Mouse (Mus musculus) ovary, adult 10 weeks (tissue): Measurements from ENCODE around the gene Ccdc174. TPM values are rescaled to one million over a fixed set of nuclear protein-coding genes. Genes with fewer than 3 reads are reported as not detected.

ENCODE experiments used
- polyA plus RNA-seq: library from polyadenylated mRNA; stranded (reverse); fragments of 350-450 nt; fragmentation: Illumina TruSeq; extraction: RNeasy Lipid Tissue Mini Kit (QIAGEN cat#74804); gene quantifications from one replicate; pipeline ENCODE4 v1.2.3, GENCODE M21; 2014

The Ccdc174 gene
- 130 TPM for polyA plus RNA-seq

DNA sequence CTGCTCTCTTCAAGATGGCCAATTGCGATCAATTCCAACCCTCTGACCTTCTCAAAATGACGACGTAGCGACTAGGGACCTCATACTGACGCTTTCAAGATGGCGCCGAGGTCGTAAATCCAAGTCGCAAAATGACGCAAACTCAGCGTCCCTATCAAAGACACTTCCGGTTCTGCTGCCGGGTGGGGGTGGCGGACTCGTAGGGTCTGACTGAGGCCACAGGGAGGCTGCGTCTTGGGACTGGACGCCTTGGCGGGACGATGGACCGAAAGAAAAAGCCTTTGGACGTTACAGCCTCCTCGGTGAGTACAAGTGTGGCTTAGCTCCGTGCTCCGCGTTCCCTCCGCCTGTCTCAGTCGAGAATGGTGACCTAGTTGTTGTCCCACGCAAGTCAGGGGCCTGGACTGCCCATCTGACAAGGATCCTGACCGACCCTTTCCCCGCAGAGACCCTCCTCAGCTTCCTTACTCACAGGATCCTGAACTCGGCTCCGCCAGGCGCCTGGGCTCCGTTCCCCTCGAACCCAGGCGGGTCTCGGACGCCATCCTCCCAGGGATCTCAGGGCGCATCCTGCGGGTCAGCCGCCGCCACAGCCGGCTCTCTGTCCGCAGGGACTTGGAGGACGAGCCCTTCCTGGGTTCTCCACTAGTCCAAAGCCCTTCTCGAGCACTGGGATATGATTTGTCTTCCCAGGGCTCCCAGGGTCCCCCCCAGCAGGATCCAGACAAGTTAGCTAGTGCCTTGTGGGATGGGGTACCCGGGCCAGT lies at the start of gene Ccdc174:
Gene Ccdc174 (plus strand): TSS at position 169 of the 767 bp plus-strand sequence.

DNA sequence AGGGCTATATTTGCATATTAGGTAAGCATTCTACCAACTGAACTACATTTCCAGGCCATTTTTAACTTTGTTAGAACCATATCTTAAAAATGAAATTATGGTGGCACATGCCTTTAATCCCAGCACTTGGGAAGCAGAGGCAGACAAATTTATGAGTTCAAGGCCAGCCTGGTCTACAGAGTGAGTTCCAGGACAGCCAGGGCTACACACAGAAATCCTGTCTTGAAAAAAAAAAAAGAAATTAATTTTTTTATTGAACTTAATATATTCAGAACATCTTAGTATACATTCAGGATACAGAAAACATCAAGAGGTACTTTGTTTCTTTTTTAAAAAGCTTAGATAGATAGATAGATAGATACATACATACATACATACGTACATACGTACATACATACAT lies 24.7 kb downstream of the Ccdc174 start, which contains the start of gene 4930590J08Rik:
Gene 4930590J08Rik (plus strand): TSS at position 301 of the 400 bp plus-strand sequence.

Other genes with a start within 250 kb of the Ccdc174 start
- 67.2 TPM for gene Slc6a6, start 194.0 kb upstream of the Ccdc174 start, polyA plus RNA-seq
- not detected for gene Grip2, start 50.8 kb upstream of the Ccdc174 start, polyA plus RNA-seq
- gene 4930590J08Rik, start 24.8 kb downstream of the Ccdc174 start, polyA plus RNA-seq, result 1.3 TPM
- gene Fgd5, start 100.8 kb downstream of the Ccdc174 start, polyA plus RNA-seq, result 13.3 TPM
- 54.4 TPM for gene Nr2c2, start 213.3 kb downstream of the Ccdc174 start, polyA plus RNA-seq